Mouse (Mus musculus): ENCODE measurements at regions not wholly inside any gene's neighbourhood (a gene's known extent, or its start where the extent isn't known, plus 50 kb on each side); places are given as distances from the start of the nearest gene placed in this dataset.

DNA sequence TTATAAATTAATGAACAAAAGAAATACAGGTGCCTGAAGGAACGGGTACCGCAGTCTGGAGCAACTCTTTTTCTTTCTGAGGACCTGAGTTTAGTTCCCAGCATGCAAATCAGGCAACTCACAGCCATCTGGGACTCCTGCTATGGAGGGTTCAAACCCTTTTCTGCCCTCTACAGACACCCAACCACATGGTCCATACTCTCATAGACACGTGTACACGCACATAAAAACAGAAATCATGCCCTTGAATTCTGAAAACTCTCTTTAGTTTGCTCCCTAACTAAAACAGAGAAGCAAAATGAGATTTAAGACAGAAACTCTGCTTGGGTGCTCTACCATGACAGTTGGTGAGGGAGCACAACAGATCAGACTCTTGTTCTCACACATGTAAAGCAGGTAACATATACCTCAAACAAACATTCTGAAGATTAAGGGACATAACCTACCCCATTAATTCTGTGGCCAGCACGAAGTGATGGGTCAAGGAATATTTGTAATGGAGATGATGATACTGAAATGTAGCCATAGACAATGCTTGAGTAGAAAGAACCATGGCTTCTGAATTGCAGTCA lies 233.3 kb downstream of the Gm7489 start:
- no peak overlapping the region for H3K4me3 ChIP-seq (ENCODE audit: low read depth, low read length)
- no peak overlapping the region for H3K27ac ChIP-seq (ENCODE audit: low read length)

DNA sequence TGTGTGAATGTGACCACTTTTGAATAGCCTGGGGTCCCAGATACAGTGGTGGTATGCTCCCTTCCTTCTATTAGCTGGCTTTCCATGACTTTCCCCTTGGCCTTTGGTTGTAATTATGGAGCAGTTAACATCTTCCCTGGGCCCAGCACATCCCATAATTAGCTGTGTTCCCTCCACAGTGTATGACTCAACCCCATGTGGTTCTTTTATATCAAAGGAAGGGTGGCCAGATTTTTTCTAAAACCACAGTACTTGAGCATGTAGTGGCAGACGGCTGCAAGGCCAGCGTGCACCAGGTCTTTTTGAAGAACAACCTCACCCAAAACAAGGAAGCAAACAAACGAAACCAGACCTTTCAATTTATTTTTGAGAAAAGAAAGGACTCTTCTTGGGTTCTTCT lies 235.8 kb downstream of the Gm7489 start:
- Histone ChIP-seq H3K9ac (replicated peaks; ENCODE audit: low read depth) (no peak overlapping the region), H3K4me2 (replicated peaks; ENCODE audit: low read depth, low read length) (no peak overlapping the region), H3K27me3 (replicated peaks; ENCODE audit: insufficient read depth, low read length) (no peaks in the 10 kb centered on the region), H3K4me3 (ENCODE audit: low read depth, low read length) (no peak overlapping the region), H3K36me3 (ENCODE audit: insufficient read depth, low read length) (no peaks in the 10 kb centered on the region), H3K4me1 (ENCODE audit: insufficient read depth, low read depth, low read length) (no peaks in the 10 kb centered on the region), H3K9me3 (ENCODE audit: low read length) (no peaks in the 10 kb centered on the region), H3K27ac (ENCODE audit: low read length) (no peak overlapping the region)
- 71% methylated on average over 3 of the region's 3 CpGs for WGBS
- peak; percentile 6 for DNase-seq (ENCODE audit: low spot score)
- TF ChIP-seq CTCF (IDR thresholded peaks at IDR 0.05) (no peak), EP300 (IDR thresholded peaks at IDR 0.05) (no peak)
- ATAC-seq = no peak

More for the DNA sequence above, 233.3 kb downstream of the Gm7489 start:
- Histone ChIP-seq H3K9ac (replicated peaks; ENCODE audit: low read depth) (no peak overlapping the region), H3K27me3 (replicated peaks; ENCODE audit: insufficient read depth, low read length) (no peaks in the 10 kb centered on the region), H3K4me1 (ENCODE audit: insufficient read depth, low read depth, low read length) (no peaks in the 10 kb centered on the region), H3K9me3 (ENCODE audit: low read length) (no peaks in the 10 kb centered on the region), H3K4me2 (replicated peaks; ENCODE audit: low read depth, low read length) (no peak overlapping the region), H3K36me3 (ENCODE audit: insufficient read depth, low read length) (no peaks in the 10 kb centered on the region)
- 86% methylated on average over 5 of the region's 5 CpGs for WGBS
- no peak for DNase-seq (ENCODE audit: low spot score)
- ATAC-seq = no peak
- TF ChIP-seq CTCF (IDR thresholded peaks at IDR 0.05) = no peak

DNA sequence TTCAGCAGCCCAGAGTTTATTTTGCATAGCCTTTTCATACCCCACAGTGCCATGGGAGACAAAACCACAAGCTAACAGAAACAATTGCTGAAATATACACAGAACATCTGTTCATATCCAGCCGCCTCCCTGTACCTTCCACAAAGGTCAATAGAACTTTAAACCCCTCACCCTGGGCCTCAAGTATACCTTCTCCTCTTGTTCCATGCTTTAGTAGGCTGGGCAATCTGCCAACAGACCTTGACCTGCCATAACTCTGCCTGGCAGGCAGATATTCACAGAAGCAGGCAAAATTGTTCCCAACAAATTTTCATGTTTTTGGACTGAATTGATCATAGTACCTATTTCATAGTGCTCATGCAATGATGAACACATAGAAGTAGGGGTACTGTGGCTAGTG lies 279.6 kb downstream of the Gm7489 start:
- 32% methylated on average over 1 of the region's 1 CpGs for WGBS
- ATAC-seq = no peak

DNA sequence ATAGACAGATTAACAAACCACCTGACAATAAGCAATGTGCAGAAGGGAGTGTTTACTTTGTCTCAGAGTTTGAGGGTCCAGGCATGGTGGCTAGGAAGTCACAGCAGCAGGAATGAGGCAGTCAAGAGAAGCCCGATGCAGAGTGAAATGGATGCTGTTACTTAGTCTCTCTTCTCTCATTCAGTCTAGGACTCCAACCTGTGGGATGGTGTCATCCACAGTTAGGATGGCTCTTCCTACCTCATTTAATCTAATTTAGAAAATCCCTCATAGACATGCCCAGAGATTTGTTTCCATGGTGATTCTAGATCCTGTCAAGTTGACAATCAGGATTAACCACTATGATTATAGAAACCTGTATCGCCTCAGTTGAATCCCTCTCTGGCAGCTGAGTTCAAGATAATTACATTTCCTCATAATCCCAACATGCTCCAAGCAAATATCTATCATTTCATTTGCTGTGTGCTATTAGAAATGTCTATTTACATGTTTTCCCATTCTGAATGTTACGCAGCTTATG lies 283.2 kb downstream of the Gm7489 start:
- ATAC-seq (no peak), DNase-seq (ENCODE audit: low spot score) (no peak)
- no peak overlapping the region for H3K27ac ChIP-seq (ENCODE audit: low read length)
- H3K4me2 ChIP-seq (replicated peaks; ENCODE audit: low read depth, low read length) = no peak overlapping the region
- H3K4me1 ChIP-seq (ENCODE audit: insufficient read depth, low read depth, low read length) = no peaks in the 10 kb centered on the region
- no peak overlapping the region for H3K9ac ChIP-seq (replicated peaks; ENCODE audit: low read depth)
- no peaks in the 10 kb centered on the region for H3K27me3 ChIP-seq (replicated peaks; ENCODE audit: insufficient read depth, low read length)
- H3K4me3 ChIP-seq (ENCODE audit: low read depth, low read length) = no peak overlapping the region
- no peaks in the 10 kb centered on the region for H3K9me3 ChIP-seq (ENCODE audit: low read length)
- WGBS = 92% methylated on average over 3 of the region's 3 CpGs
- TF ChIP-seq EP300 (IDR thresholded peaks at IDR 0.05) (no peak), CTCF (IDR thresholded peaks at IDR 0.05) (no peak)
- H3K36me3 ChIP-seq (ENCODE audit: insufficient read depth, low read length) = no peaks in the 10 kb centered on the region

More for the DNA sequence above, 279.6 kb downstream of the Gm7489 start:
- TF ChIP-seq CTCF (IDR thresholded peaks at IDR 0.05) (no peak), EP300 (IDR thresholded peaks at IDR 0.05) (no peak)
- no peaks in the 10 kb centered on the region for H3K9me3 ChIP-seq (ENCODE audit: low read length)
- peak; percentile 22 for DNase-seq (ENCODE audit: low spot score)
- H3K36me3 ChIP-seq (ENCODE audit: insufficient read depth, low read length) = no peaks in the 10 kb centered on the region
- no peak overlapping the region for H3K4me3 ChIP-seq (ENCODE audit: low read depth, low read length)
- H3K27ac ChIP-seq (ENCODE audit: low read length) = no peak overlapping the region
- no peak overlapping the region for H3K4me2 ChIP-seq (replicated peaks; ENCODE audit: low read depth, low read length)
- no peaks in the 10 kb centered on the region for H3K27me3 ChIP-seq (replicated peaks; ENCODE audit: insufficient read depth, low read length)
- no peak overlapping the region for H3K9ac ChIP-seq (replicated peaks; ENCODE audit: low read depth)
- H3K4me1 ChIP-seq (ENCODE audit: insufficient read depth, low read depth, low read length) = no peaks in the 10 kb centered on the region

DNA sequence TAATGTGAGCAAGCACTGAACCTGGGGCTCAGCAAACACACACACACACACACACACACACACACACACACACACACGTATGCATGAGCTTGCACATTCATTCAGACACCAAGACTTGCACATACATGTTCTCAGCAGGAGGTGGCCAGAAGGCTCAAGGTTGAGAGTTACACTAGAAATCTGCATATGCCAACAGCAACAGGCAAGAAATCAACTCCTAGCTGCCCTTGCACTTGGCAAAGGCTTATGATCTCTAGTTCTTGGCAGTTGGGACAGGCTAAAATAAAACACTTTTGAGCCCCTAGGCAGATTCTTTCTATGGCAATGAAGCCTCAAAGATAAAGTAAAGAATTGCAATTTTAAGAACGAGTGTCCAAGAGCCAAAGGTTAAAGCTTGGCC lies 292.5 kb downstream of the Gm7489 start:
- no peak for ATAC-seq
- DNase-seq (ENCODE audit: low spot score) = no peak
- no peaks in the 10 kb centered on the region for H3K4me1 ChIP-seq (ENCODE audit: insufficient read depth, low read depth, low read length)
- TF ChIP-seq EP300 (IDR thresholded peaks at IDR 0.05) (no peak), CTCF (IDR thresholded peaks at IDR 0.05) (no peak)
- no peak overlapping the region for H3K4me3 ChIP-seq (ENCODE audit: low read depth, low read length)
- 70% methylated on average over 2 of the region's 2 CpGs for WGBS
- H3K27me3 ChIP-seq (replicated peaks; ENCODE audit: insufficient read depth, low read length) = no peaks in the 10 kb centered on the region
- no peaks in the 10 kb centered on the region for H3K36me3 ChIP-seq (ENCODE audit: insufficient read depth, low read length)
- no peak overlapping the region for H3K9ac ChIP-seq (replicated peaks; ENCODE audit: low read depth)
- no peak overlapping the region for H3K27ac ChIP-seq (ENCODE audit: low read length)
- no peaks in the 10 kb centered on the region for H3K9me3 ChIP-seq (ENCODE audit: low read length)
- no peak overlapping the region for H3K4me2 ChIP-seq (replicated peaks; ENCODE audit: low read depth, low read length)

DNA sequence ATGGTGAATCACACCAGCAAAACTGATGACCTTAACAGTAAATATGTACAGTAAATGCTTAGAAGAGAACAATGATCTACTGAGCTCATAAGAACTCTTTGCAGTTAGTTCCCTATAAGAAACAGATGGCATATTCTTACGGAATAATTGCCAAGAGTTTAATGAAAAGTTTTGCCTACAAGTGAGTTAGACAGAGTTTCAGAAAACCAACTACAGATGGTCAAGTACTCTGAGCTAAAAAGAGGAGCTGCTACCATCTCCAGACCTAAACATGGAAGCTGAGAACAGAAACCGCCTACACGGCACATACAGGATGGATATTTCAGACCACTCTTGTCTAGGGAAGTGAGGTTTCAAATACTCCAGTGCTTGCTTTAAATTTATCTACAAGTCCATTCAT lies 293.1 kb downstream of the Gm7489 start:
- Histone ChIP-seq H3K4me3 (ENCODE audit: low read depth, low read length) (no peak overlapping the region), H3K36me3 (ENCODE audit: insufficient read depth, low read length) (no peaks in the 10 kb centered on the region), H3K4me2 (replicated peaks; ENCODE audit: low read depth, low read length) (no peak overlapping the region), H3K9me3 (ENCODE audit: low read length) (no peaks in the 10 kb centered on the region), H3K4me1 (ENCODE audit: insufficient read depth, low read depth, low read length) (no peaks in the 10 kb centered on the region), H3K9ac (replicated peaks; ENCODE audit: low read depth) (no peak overlapping the region), H3K27ac (ENCODE audit: low read length) (no peak overlapping the region), H3K27me3 (replicated peaks; ENCODE audit: insufficient read depth, low read length) (no peaks in the 10 kb centered on the region)
- TF ChIP-seq EP300 (IDR thresholded peaks at IDR 0.05) (no peak), CTCF (IDR thresholded peaks at IDR 0.05) (no peak)
- no peak for ATAC-seq
- DNase-seq (ENCODE audit: low spot score) = no peak
- 94% methylated on average over 3 of the region's 3 CpGs for WGBS
